Mouse (Mus musculus): ENCODE measurements around the gene Pdgfa. TPM values are rescaled to one million over a fixed set of nuclear protein-coding genes. Genes with fewer than 3 reads are reported as not detected.
A peak's percentile ranks its signal among the peaks of the same experiment; 100 is the strongest.

The Pdgfa gene
- polyA plus RNA-seq, 1 experiment from 2014 or later: 53.2 TPM

- no peaks in the 10 kb centered on the region for H3K36me3 ChIP-seq
- peaks cover 16% of the 10 kb centered on the region; the same call in 1 of the 2 replicates for H3K4me1 ChIP-seq
- 42% methylated on average over 3 of the region's 3 CpGs for WGBS
- H3K4me2 ChIP-seq: no peak overlapping the region
- H3K27ac ChIP-seq: no peak overlapping the region
- no peaks in the 10 kb centered on the region for H3K27me3 ChIP-seq
- H3K9ac ChIP-seq: no peak overlapping the region
- H3K4me3 ChIP-seq: no peak overlapping the region
- H3K9me3 ChIP-seq: no peaks in the 10 kb centered on the region
- ATAC-seq (ENCODE audit: borderline replicate concordance, extremely low read depth, low FRiP score, low TSS enrichment): no peak
Measured at GRCm38 (mm10) chr5:139015097-139015496, 17.9 kb upstream of the Pdgfa start.

GRCm38 (mm10) chr5:139010649-139011048 lies 13.5 kb upstream of the Pdgfa start:
- Histone ChIP-seq H3K27ac (no peak overlapping the region), H3K4me3 (no peak overlapping the region), H3K27me3 (no peaks in the 10 kb centered on the region), H3K4me2 (no peak overlapping the region), H3K4me1 (0 out of 2 replicates have a peak, but pooled peaks cover 6% of the 10 kb centered on the region), H3K9me3 (no peaks in the 10 kb centered on the region), H3K36me3 (no peaks in the 10 kb centered on the region), H3K9ac (no peak overlapping the region)
- WGBS: 73% methylated on average over 2 of the region's 2 CpGs
- no peak for ATAC-seq (ENCODE audit: borderline replicate concordance, extremely low read depth, low FRiP score, low TSS enrichment)

- ATAC-seq (ENCODE audit: borderline replicate concordance, extremely low read depth, low FRiP score, low TSS enrichment): no peak
- Histone ChIP-seq H3K9me3 (no peaks in the 10 kb centered on the region), H3K9ac (no peak overlapping the region), H3K4me3 (no peak overlapping the region), H3K27ac (no peak overlapping the region), H3K4me1 (no peaks in the 10 kb centered on the region), H3K27me3 (no peaks in the 10 kb centered on the region; the same call in 1 of the 2 replicates), H3K4me2 (no peak overlapping the region), H3K36me3 (no peaks in the 10 kb centered on the region)
- 43% methylated on average over 4 of the region's 4 CpGs for WGBS
Measured at GRCm38 (mm10) chr5:139007141-139007775, 10.1 kb upstream of the Pdgfa start.

- Histone ChIP-seq H3K4me3 (no peak overlapping the region), H3K4me1 (no peaks in the 10 kb centered on the region), H3K27me3 (peaks cover 9% of the 10 kb centered on the region; the same call in 1 of the 2 replicates), H3K9me3 (no peaks in the 10 kb centered on the region), H3K9ac (no peak overlapping the region), H3K27ac (no peak overlapping the region), H3K36me3 (no peaks in the 10 kb centered on the region), H3K4me2 (no peak overlapping the region)
- 75% methylated on average over 6 of the region's 6 CpGs for WGBS
- ATAC-seq (ENCODE audit: borderline replicate concordance, extremely low read depth, low FRiP score, low TSS enrichment): no peak
Measured at GRCm38 (mm10) chr5:139004588-139004987, 7.4 kb upstream of the Pdgfa start.

GRCm38 (mm10) chr5:138999716-139000115 lies 2.5 kb upstream of the Pdgfa start:
- ATAC-seq (ENCODE audit: borderline replicate concordance, extremely low read depth, low FRiP score, low TSS enrichment): no peak
- peaks cover 35% of the 10 kb centered on the region for H3K4me1 ChIP-seq
- 72% methylated on average over 7 of the region's 7 CpGs for WGBS
- H3K9me3 ChIP-seq: no peaks in the 10 kb centered on the region
- H3K4me2 ChIP-seq: no peak overlapping the region
- H3K36me3 ChIP-seq: no peaks in the 10 kb centered on the region
- H3K27me3 ChIP-seq: peaks cover 46% of the 10 kb centered on the region
- H3K27ac ChIP-seq: no peak overlapping the region
- H3K4me3 ChIP-seq: no peak overlapping the region
- H3K9ac ChIP-seq: no peak overlapping the region

GRCm38 (mm10) chr5:138997936-138998580 lies 888 bp upstream of the Pdgfa start:
- 3% methylated on average over 30 of the region's 30 CpGs for WGBS
- H3K27ac ChIP-seq: peak overlapping the region; percentile 44
- ATAC-seq (ENCODE audit: borderline replicate concordance, extremely low read depth, low FRiP score, low TSS enrichment): no peak

GRCm38 (mm10) chr5:138996322-138997073 lies 672 bp downstream of the Pdgfa start:
- Histone ChIP-seq H3K4me2 (peak overlapping the region; percentile 95), H3K27ac (peak overlapping the region; percentile 96), H3K4me3 (peak overlapping the region; percentile 85), H3K9me3 (no peaks in the 10 kb centered on the region), H3K9ac (peak overlapping the region; percentile 76), H3K4me1 (peaks cover 64% of the 10 kb centered on the region), H3K36me3 (no peaks in the 10 kb centered on the region), H3K27me3 (peaks cover 71% of the 10 kb centered on the region)
- WGBS: 11% methylated on average over 24 of the region's 24 CpGs
- ATAC-seq (ENCODE audit: borderline replicate concordance, extremely low read depth, low FRiP score, low TSS enrichment): peak; percentile 1; the same call in 1 of the 2 replicates

More at GRCm38 (mm10) chr5:138997936-138998580, 888 bp upstream of the Pdgfa start:
- no peaks in the 10 kb centered on the region for H3K36me3 ChIP-seq
- H3K4me2 ChIP-seq: peak overlapping the region; percentile 95
- H3K27me3 ChIP-seq: peaks cover 58% of the 10 kb centered on the region
- H3K9ac ChIP-seq: peak overlapping the region; percentile 7; the same call in 1 of the 2 replicates
- H3K4me1 ChIP-seq: peaks cover 51% of the 10 kb centered on the region
- H3K9me3 ChIP-seq: no peaks in the 10 kb centered on the region
- H3K4me3 ChIP-seq: peak overlapping the region; percentile 85

- peak overlapping the region; percentile 95 for H3K4me2 ChIP-seq
- peak; percentile 56 for ATAC-seq (ENCODE audit: borderline replicate concordance, extremely low read depth, low FRiP score, low TSS enrichment)
- H3K4me3 ChIP-seq: peak overlapping the region; percentile 85
- WGBS: under 1% methylated on average over 47 of the region's 52 CpGs
- H3K9ac ChIP-seq: peak overlapping the region; percentile 76
- H3K9me3 ChIP-seq: no peaks in the 10 kb centered on the region
- peak overlapping the region; percentile 96 for H3K27ac ChIP-seq
- H3K4me1 ChIP-seq: peaks cover 71% of the 10 kb centered on the region
- no peaks in the 10 kb centered on the region for H3K36me3 ChIP-seq
- peaks cover 77% of the 10 kb centered on the region for H3K27me3 ChIP-seq
Measured at GRCm38 (mm10) chr5:138995721-138996311, 1.4 kb downstream of the Pdgfa start.

GRCm38 (mm10) chr5:138994786-138995720 lies 2.1 kb downstream of the Pdgfa start:
- H3K4me3 ChIP-seq: peak overlapping the region; percentile 85
- H3K9me3 ChIP-seq: no peaks in the 10 kb centered on the region
- peak overlapping the region; percentile 96 for H3K27ac ChIP-seq
- no peaks in the 10 kb centered on the region for H3K36me3 ChIP-seq
- whole genome bisulfite sequencing: under 1% methylated on average over 74 of the region's 127 CpGs
- peak; percentile 66 for ATAC-seq (ENCODE audit: borderline replicate concordance, extremely low read depth, low FRiP score, low TSS enrichment)
- H3K4me2 ChIP-seq: peak overlapping the region; percentile 95
- peaks cover 73% of the 10 kb centered on the region for H3K27me3 ChIP-seq
- H3K4me1 ChIP-seq: peaks cover 79% of the 10 kb centered on the region
- H3K9ac ChIP-seq: peak overlapping the region; percentile 76

- Histone ChIP-seq H3K27me3 (peaks cover 65% of the 10 kb centered on the region), H3K4me2 (peak overlapping the region; percentile 95), H3K4me3 (peak overlapping the region; percentile 85), H3K9ac (peak overlapping the region; percentile 76), H3K27ac (peak overlapping the region; percentile 96), H3K4me1 (peaks cover 86% of the 10 kb centered on the region), H3K9me3 (no peaks in the 10 kb centered on the region), H3K36me3 (no peaks in the 10 kb centered on the region)
- ATAC-seq (ENCODE audit: borderline replicate concordance, extremely low read depth, low FRiP score, low TSS enrichment): 0 out of 2 replicates have a peak, but pooled peaks have one; percentile 8
- WGBS: under 1% methylated on average over 48 of the region's 48 CpGs
Measured at GRCm38 (mm10) chr5:138994108-138994785, 2.9 kb downstream of the Pdgfa start.

Measured in lung, embryonic 15.5 days (tissue).